Mouse (Mus musculus): ENCODE measurements around the gene Lrba. TPM values are rescaled to one million over a fixed set of nuclear protein-coding genes. Genes with fewer than 3 reads are reported as not detected.

Lrba gene
- polyA plus RNA-seq, 1 experiment from 2014 or later: 2.2 TPM

DNA sequence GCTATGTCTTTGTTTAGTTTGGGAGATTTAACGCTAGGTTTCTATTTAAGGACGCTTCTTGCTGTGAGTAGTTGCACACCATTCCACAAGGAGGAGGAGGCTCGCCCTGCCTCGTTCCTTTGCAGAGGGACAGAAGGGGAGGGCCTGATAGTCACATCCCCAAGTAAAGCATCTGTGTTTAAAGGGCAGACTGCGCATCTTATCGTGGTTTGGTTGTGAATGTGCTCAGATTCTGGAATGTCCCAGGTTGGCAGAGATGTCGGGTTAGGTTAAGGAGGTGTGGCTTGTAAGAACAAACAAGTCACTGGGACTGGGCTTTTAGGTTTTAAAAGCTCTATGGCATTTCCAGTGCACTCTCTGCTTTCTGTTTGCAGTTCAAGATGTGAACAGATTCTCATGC is 464.8 kb downstream of the Lrba start:
- no peaks in the 10 kb centered on the region for H3K27me3 ChIP-seq
- no peaks in the 10 kb centered on the region for H3K36me3 ChIP-seq
- WGBS (ENCODE audit: insufficient replicate concordance): 40% methylated on average over 7 of the region's 7 CpGs
- H3K4me3 ChIP-seq (replicated peaks): no peak overlapping the region
- DNase-seq: no peak
- no peak overlapping the region for H3K27ac ChIP-seq
- no peaks in the 10 kb centered on the region for H3K9me3 ChIP-seq (replicated peaks)
- no peak overlapping the region for H3K4me2 ChIP-seq
- no peak for ATAC-seq (ENCODE audit: low read depth)
- H3K9ac ChIP-seq: no peak overlapping the region
- no peaks in the 10 kb centered on the region; the same call in 1 of the 2 replicates for H3K4me1 ChIP-seq (replicated peaks)

DNA sequence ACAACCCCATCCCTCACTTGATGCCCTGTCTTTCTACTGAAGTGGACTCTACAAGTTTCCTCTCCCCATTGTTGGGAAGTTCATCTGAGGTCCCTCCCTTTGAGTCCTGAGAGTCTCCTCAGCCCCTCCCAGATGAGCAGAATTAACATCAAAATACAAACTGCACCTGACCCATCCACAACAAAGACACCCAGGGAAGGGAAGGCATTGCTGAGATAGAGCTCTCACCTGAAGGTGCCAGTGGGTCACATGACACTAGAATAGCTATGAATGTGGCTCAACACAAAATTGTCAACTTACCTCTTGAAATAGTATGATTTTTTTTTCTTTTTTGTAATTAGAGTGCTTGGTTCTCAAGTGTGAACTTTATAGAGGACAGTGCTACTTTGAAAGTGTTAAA is 468.3 kb downstream of the Lrba start:
- Histone ChIP-seq H3K4me2 (no peak overlapping the region), H3K9ac (no peak overlapping the region), H3K36me3 (no peaks in the 10 kb centered on the region), H3K4me3 (replicated peaks) (no peak overlapping the region), H3K27me3 (no peaks in the 10 kb centered on the region), H3K9me3 (replicated peaks) (no peaks in the 10 kb centered on the region), H3K27ac (no peak overlapping the region), H3K4me1 (replicated peaks) (no peaks in the 10 kb centered on the region; the same call in 1 of the 2 replicates)
- ATAC-seq (ENCODE audit: low read depth): no peak
- DNase-seq: no peak

DNA sequence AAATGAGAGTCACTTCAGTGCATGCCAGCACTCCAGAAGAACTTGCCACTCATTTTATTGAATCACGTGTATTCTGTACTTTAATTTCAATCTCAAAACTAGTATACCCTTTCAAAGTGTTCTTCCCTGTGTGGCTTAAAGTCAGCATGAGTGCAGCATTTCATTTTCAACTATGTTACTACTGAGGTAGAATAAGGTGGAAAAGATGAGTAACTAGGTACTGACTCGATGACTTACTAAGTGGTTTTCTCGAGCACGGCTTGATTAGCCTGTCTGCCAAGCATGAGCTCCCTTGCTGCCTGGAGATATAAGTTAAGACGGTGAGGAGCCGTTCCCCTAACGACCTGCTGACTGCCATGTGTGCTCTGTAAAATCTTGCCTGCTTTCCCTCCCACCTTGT is 469.1 kb downstream of the Lrba start:
- no peak for ATAC-seq (ENCODE audit: low read depth)
- WGBS (ENCODE audit: insufficient replicate concordance): 59% methylated on average over 7 of the region's 7 CpGs

GRCm38 (mm10) chr3:86698947-86699346 is 474.5 kb downstream of the Lrba start:
- H3K27me3 ChIP-seq: no peaks in the 10 kb centered on the region
- no peaks in the 10 kb centered on the region for H3K9me3 ChIP-seq (replicated peaks)
- H3K4me1 ChIP-seq (replicated peaks): no peaks in the 10 kb centered on the region
- no peak overlapping the region for H3K9ac ChIP-seq
- H3K36me3 ChIP-seq: no peaks in the 10 kb centered on the region
- no peak overlapping the region for H3K4me3 ChIP-seq (replicated peaks)
- H3K4me2 ChIP-seq: no peak overlapping the region
- ATAC-seq (ENCODE audit: low read depth) (no peak), DNase-seq (no peak)
- no peak overlapping the region for H3K27ac ChIP-seq
- 67% methylated on average over 2 of the region's 2 CpGs for whole genome bisulfite sequencing (ENCODE audit: insufficient replicate concordance)

More for the DNA sequence above, 469.1 kb downstream of the Lrba start:
- no peaks in the 10 kb centered on the region for H3K27me3 ChIP-seq
- H3K4me3 ChIP-seq (replicated peaks): no peak overlapping the region
- H3K4me2 ChIP-seq: no peak overlapping the region
- no peak overlapping the region for H3K27ac ChIP-seq
- H3K9ac ChIP-seq: no peak overlapping the region
- no peaks in the 10 kb centered on the region for H3K36me3 ChIP-seq
- H3K9me3 ChIP-seq (replicated peaks): no peaks in the 10 kb centered on the region
- no peaks in the 10 kb centered on the region for H3K4me1 ChIP-seq (replicated peaks)
- DNase-seq: no peak

GRCm38 (mm10) chr3:86701163-86701563 is 476.7 kb downstream of the Lrba start:
- H3K4me3 ChIP-seq (replicated peaks): no peak overlapping the region
- H3K27ac ChIP-seq: no peak overlapping the region
- H3K27me3 ChIP-seq: no peaks in the 10 kb centered on the region
- no peak overlapping the region for H3K9ac ChIP-seq
- H3K36me3 ChIP-seq: no peaks in the 10 kb centered on the region
- no peak overlapping the region for H3K4me2 ChIP-seq
- no peaks in the 10 kb centered on the region for H3K9me3 ChIP-seq (replicated peaks)
- ATAC-seq (ENCODE audit: low read depth): no peak
- no peak for DNase-seq
- 50% methylated on average over 1 of the region's 1 CpGs for WGBS (ENCODE audit: insufficient replicate concordance)
- H3K4me1 ChIP-seq (replicated peaks): no peaks in the 10 kb centered on the region

DNA sequence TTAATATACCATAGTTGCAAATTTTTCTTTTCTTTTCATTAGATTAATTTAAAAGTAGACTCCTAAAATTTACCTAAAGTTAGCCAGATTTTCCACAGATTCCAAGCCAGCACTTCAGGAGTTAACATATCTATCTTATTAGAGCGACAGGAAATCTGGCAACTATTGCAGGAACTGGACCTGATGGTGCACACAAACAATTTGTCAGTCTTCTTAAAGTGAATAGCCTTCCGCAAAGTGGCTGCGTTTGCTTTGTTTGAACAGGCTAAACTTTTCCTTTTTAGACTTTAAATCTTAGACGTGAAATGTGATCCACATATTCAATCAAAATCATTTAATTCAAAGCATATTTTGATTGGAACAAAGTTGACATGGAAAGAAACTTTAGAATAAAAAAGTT is 485.0 kb downstream of the Lrba start:
- ATAC-seq (ENCODE audit: low read depth) (no peak), DNase-seq (no peak)
- no peaks in the 10 kb centered on the region for H3K4me1 ChIP-seq (replicated peaks)
- H3K36me3 ChIP-seq: no peaks in the 10 kb centered on the region
- 30% methylated on average over 4 of the region's 4 CpGs for WGBS (ENCODE audit: insufficient replicate concordance)
- no peak overlapping the region for H3K9ac ChIP-seq
- H3K4me2 ChIP-seq: no peak overlapping the region
- H3K27ac ChIP-seq: no peak overlapping the region
- no peaks in the 10 kb centered on the region for H3K27me3 ChIP-seq
- no peak overlapping the region for H3K4me3 ChIP-seq (replicated peaks)
- H3K9me3 ChIP-seq (replicated peaks): no peaks in the 10 kb centered on the region

GRCm38 (mm10) chr3:86711530-86711929 is 487.1 kb downstream of the Lrba start:
- no peaks in the 10 kb centered on the region for H3K27me3 ChIP-seq
- no peaks in the 10 kb centered on the region for H3K36me3 ChIP-seq
- no peaks in the 10 kb centered on the region for H3K4me1 ChIP-seq (replicated peaks)
- 65% methylated on average over 1 of the region's 1 CpGs for WGBS (ENCODE audit: insufficient replicate concordance)
- ATAC-seq (ENCODE audit: low read depth) (no peak), DNase-seq (no peak)
- H3K9me3 ChIP-seq (replicated peaks): no peaks in the 10 kb centered on the region
- H3K4me3 ChIP-seq (replicated peaks): no peak overlapping the region
- H3K9ac ChIP-seq: no peak overlapping the region
- H3K4me2 ChIP-seq: no peak overlapping the region
- H3K27ac ChIP-seq: no peak overlapping the region

GRCm38 (mm10) chr3:86712758-86713157 is 488.3 kb downstream of the Lrba start:
- WGBS (ENCODE audit: insufficient replicate concordance): 65% methylated on average over 3 of the region's 3 CpGs
- H3K27ac ChIP-seq: no peak overlapping the region
- no peak overlapping the region for H3K9ac ChIP-seq
- no peak overlapping the region for H3K4me3 ChIP-seq (replicated peaks)
- H3K4me1 ChIP-seq (replicated peaks): no peaks in the 10 kb centered on the region
- DNase-seq: no peak
- H3K9me3 ChIP-seq (replicated peaks): no peaks in the 10 kb centered on the region
- ATAC-seq (ENCODE audit: low read depth): no peak
- H3K36me3 ChIP-seq: no peaks in the 10 kb centered on the region
- no peaks in the 10 kb centered on the region for H3K27me3 ChIP-seq
- no peak overlapping the region for H3K4me2 ChIP-seq

GRCm38 (mm10) chr3:86714446-86714845 is 490.0 kb downstream of the Lrba start:
- Histone ChIP-seq H3K4me3 (replicated peaks) (no peak overlapping the region), H3K27me3 (no peaks in the 10 kb centered on the region), H3K4me1 (replicated peaks) (no peaks in the 10 kb centered on the region), H3K9me3 (replicated peaks) (no peaks in the 10 kb centered on the region), H3K27ac (no peak overlapping the region), H3K9ac (no peak overlapping the region), H3K4me2 (no peak overlapping the region), H3K36me3 (no peaks in the 10 kb centered on the region)
- DNase-seq (no peak), ATAC-seq (ENCODE audit: low read depth) (no peak)
- WGBS (ENCODE audit: insufficient replicate concordance): 45% methylated on average over 2 of the region's 2 CpGs

- no peak overlapping the region for H3K9ac ChIP-seq
These were observed 499.2 kb downstream of the Lrba start for GRCm38 (mm10) chr3:86723415-86724298.

DNA sequence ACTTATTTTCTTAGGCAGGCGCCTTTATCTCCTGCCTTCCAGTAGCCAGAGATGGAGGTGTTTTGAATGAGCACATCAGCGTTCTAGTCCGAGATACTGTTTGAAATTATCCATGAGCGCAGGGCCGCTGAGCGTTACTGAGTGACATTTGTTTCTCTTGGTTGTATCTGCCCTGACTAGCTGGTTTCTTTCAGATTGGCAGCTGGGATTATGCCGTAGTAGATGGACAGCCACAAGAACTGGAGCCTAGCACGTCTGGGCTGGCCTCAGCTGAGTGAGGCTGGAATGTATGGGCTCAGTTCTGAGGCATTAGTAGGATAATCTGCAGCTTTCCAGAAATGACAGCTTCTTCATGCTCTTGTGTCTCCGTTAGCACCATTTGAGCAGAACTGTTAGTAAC is 500.6 kb downstream of the Lrba start:
- ATAC-seq (ENCODE audit: low read depth) (no peak), DNase-seq (no peak)
- H3K27me3 ChIP-seq: no peaks in the 10 kb centered on the region

More at GRCm38 (mm10) chr3:86723415-86724298, 499.2 kb downstream of the Lrba start:
- Histone ChIP-seq H3K9me3 (replicated peaks) (no peaks in the 10 kb centered on the region), H3K4me2 (no peak overlapping the region), H3K4me1 (replicated peaks) (no peaks in the 10 kb centered on the region), H3K27ac (no peak overlapping the region), H3K27me3 (no peaks in the 10 kb centered on the region), H3K4me3 (replicated peaks) (no peak overlapping the region), H3K36me3 (no peaks in the 10 kb centered on the region)
- 55% methylated on average over 9 of the region's 9 CpGs for WGBS (ENCODE audit: insufficient replicate concordance)
- no peak for ATAC-seq (ENCODE audit: low read depth)
- DNase-seq: no peak

DNA sequence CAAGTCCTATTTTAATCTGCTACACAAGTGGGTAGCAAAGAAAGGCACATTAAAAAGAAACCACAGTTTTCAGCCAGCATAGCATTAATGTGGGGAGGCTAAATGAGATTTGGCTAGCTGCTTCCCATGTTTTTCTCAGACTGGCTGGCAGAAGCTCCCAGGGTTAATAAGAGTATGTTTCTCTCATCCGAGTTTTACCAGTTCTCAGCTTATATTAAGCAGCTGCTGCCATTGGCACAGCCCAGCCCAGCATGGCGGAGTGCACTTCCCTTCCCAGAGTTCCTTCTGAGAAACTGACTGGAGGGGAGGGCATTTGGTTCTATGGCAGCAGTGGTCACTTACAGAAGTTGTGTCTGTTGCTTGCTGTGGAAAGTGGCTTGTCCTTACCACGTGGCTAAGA is 514.4 kb downstream of the Lrba start:
- H3K4me3 ChIP-seq (replicated peaks): no peak overlapping the region
- no peak for DNase-seq
- H3K27me3 ChIP-seq: no peaks in the 10 kb centered on the region
- ATAC-seq (ENCODE audit: low read depth): no peak
- H3K36me3 ChIP-seq: no peaks in the 10 kb centered on the region
- H3K9me3 ChIP-seq (replicated peaks): no peaks in the 10 kb centered on the region
- 67% methylated on average over 3 of the region's 3 CpGs for WGBS (ENCODE audit: insufficient replicate concordance)
- H3K4me2 ChIP-seq: no peak overlapping the region
- no peak overlapping the region for H3K9ac ChIP-seq
- no peaks in the 10 kb centered on the region for H3K4me1 ChIP-seq (replicated peaks)
- no peak overlapping the region for H3K27ac ChIP-seq

More for the DNA sequence above, 500.6 kb downstream of the Lrba start:
- 62% methylated on average over 9 of the region's 9 CpGs for WGBS (ENCODE audit: insufficient replicate concordance)
- Histone ChIP-seq H3K4me3 (replicated peaks) (no peak overlapping the region), H3K27ac (no peak overlapping the region), H3K4me2 (no peak overlapping the region), H3K4me1 (replicated peaks) (no peaks in the 10 kb centered on the region), H3K9ac (no peak overlapping the region), H3K36me3 (no peaks in the 10 kb centered on the region), H3K9me3 (replicated peaks) (no peaks in the 10 kb centered on the region)

Measured in liver, embryonic 13.5 days (tissue).